Mouse (Mus musculus): ENCODE data around the gene Sema4g. TPM values are rescaled to one million over a fixed set of nuclear protein-coding genes. Genes with fewer than 3 reads are reported as not detected.

Sema4g gene
- total and polyA plus RNA-seq, 2 experiments from 2014 or later: 0.14 to 1.1 TPM

GRCm38 (mm10) chr19:45040214-45040613, 51.3 kb downstream of the Sema4g start:
- H3K36me3 ChIP-seq (replicated peaks; ENCODE audit: control insufficient read depth, insufficient read depth, low read length): no peaks in the 10 kb centered on the region
- H3K27ac ChIP-seq (ENCODE audit: low read depth): no peak overlapping the region
- no peak for ATAC-seq (ENCODE audit: insufficient read depth, low read depth)
- H3K9me3 ChIP-seq (replicated peaks; ENCODE audit: control insufficient read depth, low read length): no peaks in the 10 kb centered on the region
- H3K9ac ChIP-seq (replicated peaks; ENCODE audit: low read depth, low read length): no peak overlapping the region
- no peak overlapping the region for H3K4me3 ChIP-seq (ENCODE audit: low read depth, low read length)
- no peak for TF ChIP-seq EP300 (IDR thresholded peaks at IDR 0.05; ENCODE audit: low read depth)
- TF ChIP-seq CTCF (IDR thresholded peaks at IDR 0.05; ENCODE audit: low read depth): no peak
- DNase-seq (ENCODE audit: low spot score): no peak
- H3K4me1 ChIP-seq (ENCODE audit: control insufficient read depth, insufficient read depth): no peaks in the 10 kb centered on the region
- peaks cover 38% of the 10 kb centered on the region for H3K27me3 ChIP-seq (ENCODE audit: control insufficient read depth, insufficient read depth, low read length)
- no peak overlapping the region for H3K4me2 ChIP-seq (ENCODE audit: low read depth, low read length)
- WGBS: 45% methylated on average over 13 of the region's 13 CpGs

GRCm38 (mm10) chr19:45044389-45044927, 55.6 kb downstream of the Sema4g start:
- WGBS: 59% methylated on average over 11 of the region's 11 CpGs
- Histone ChIP-seq H3K9ac (replicated peaks; ENCODE audit: low read depth, low read length) (no peak overlapping the region), H3K27ac (ENCODE audit: low read depth) (no peak overlapping the region), H3K9me3 (replicated peaks; ENCODE audit: control insufficient read depth, low read length) (no peaks in the 10 kb centered on the region), H3K4me3 (ENCODE audit: low read depth, low read length) (no peak overlapping the region), H3K27me3 (ENCODE audit: control insufficient read depth, insufficient read depth, low read length) (peaks cover 34% of the 10 kb centered on the region), H3K36me3 (replicated peaks; ENCODE audit: control insufficient read depth, insufficient read depth, low read length) (no peaks in the 10 kb centered on the region), H3K4me2 (ENCODE audit: low read depth, low read length) (no peak overlapping the region), H3K4me1 (ENCODE audit: control insufficient read depth, insufficient read depth) (peaks cover 18% of the 10 kb centered on the region)
- TF ChIP-seq EP300 (IDR thresholded peaks at IDR 0.05; ENCODE audit: low read depth): no peak
- no peak for TF ChIP-seq CTCF (IDR thresholded peaks at IDR 0.05; ENCODE audit: low read depth)
- ATAC-seq (ENCODE audit: insufficient read depth, low read depth) (no peak), DNase-seq (ENCODE audit: low spot score) (no peak)

GRCm38 (mm10) chr19:45045236-45045635, 56.3 kb downstream of the Sema4g start:
- ATAC-seq (ENCODE audit: insufficient read depth, low read depth) (no peak), DNase-seq (ENCODE audit: low spot score) (no peak)
- Histone ChIP-seq H3K4me2 (ENCODE audit: low read depth, low read length) (no peak overlapping the region), H3K36me3 (replicated peaks; ENCODE audit: control insufficient read depth, insufficient read depth, low read length) (no peaks in the 10 kb centered on the region), H3K9me3 (replicated peaks; ENCODE audit: control insufficient read depth, low read length) (no peaks in the 10 kb centered on the region), H3K27me3 (ENCODE audit: control insufficient read depth, insufficient read depth, low read length) (peaks cover 27% of the 10 kb centered on the region), H3K4me1 (ENCODE audit: control insufficient read depth, insufficient read depth) (peaks cover 18% of the 10 kb centered on the region), H3K27ac (ENCODE audit: low read depth) (no peak overlapping the region), H3K9ac (replicated peaks; ENCODE audit: low read depth, low read length) (no peak overlapping the region), H3K4me3 (ENCODE audit: low read depth, low read length) (no peak overlapping the region)
- TF ChIP-seq EP300 (IDR thresholded peaks at IDR 0.05; ENCODE audit: low read depth): no peak
- no peak for TF ChIP-seq CTCF (IDR thresholded peaks at IDR 0.05; ENCODE audit: low read depth)
- WGBS: 41% methylated on average over 15 of the region's 15 CpGs

DNA sequence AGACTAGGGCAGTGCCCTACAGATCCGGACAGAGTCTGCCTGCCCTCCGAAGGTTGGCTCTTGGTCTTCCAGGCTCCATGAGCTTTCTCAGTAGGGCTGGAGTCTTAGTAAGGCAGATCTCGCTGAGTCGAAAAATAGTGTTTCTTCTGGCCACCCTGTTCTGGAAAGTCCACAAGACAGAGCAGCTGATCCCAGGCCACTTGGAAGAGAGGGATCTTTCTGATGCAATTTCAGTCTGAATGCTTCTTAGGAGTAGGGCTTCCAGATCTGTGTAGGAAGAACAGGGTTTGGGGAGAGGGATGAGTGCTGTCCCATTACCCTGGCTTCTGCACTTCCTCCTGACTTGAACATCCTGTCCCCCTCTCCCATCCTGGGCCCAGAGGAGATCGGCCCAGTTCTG, 56.8 kb downstream of the Sema4g start, which contains the start of gene Pdzd7:
Pdzd7 (minus strand) TSS at position 67 of the 400 bp plus-strand sequence.
- no peak within 1 kb of the TSS for H3K27ac ChIP-seq (ENCODE audit: low read depth)
- H3K4me3 ChIP-seq (ENCODE audit: low read depth, low read length): peak within 1 kb of the TSS; percentile 60

DNA sequence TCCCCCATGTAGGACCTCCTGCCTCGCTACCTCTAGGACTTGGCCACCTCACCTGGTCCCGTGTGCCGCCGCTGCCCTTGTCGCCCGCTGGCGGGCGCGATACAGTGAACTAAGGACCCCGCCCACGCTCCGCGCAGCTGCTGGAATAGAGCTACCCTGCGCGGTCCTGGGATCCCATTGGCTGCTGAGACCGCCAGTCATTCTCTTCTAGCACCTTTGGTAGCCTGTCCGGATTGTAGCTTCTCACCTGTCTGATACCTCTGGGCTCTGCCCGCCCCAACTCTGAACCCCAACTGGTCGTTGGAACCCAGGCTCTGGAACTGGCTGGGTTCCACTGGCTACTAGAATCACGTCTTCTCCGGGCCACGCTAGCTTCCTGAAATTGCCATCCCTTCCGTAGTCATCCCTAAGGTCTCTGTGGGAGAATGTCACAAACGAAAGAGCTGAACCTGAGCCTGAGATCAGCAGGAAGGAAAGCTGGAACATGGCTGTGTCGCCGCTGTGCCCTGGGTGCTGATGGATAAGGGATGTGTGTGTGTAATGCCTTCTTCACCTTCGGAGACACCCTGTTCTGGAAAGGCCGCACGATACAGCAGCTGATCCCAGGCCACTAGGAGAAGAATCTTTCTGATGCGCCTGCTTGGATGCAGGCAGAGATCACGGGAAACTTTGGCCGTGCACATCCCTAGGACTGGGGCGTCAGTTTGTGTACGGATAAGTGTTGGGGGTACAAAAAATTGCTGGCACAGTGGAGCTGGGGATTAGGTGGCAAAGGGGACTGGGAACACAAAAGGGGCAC, 57.8 kb downstream of the Sema4g start:
- Histone ChIP-seq H3K9me3 (replicated peaks; ENCODE audit: control insufficient read depth, low read length) (no peaks in the 10 kb centered on the region), H3K27ac (ENCODE audit: low read depth) (peak overlapping the region; percentile 87), H3K4me2 (ENCODE audit: low read depth, low read length) (peak overlapping the region; percentile 80), H3K9ac (replicated peaks; ENCODE audit: low read depth, low read length) (peak overlapping the region; percentile 58), H3K36me3 (replicated peaks; ENCODE audit: control insufficient read depth, insufficient read depth, low read length) (peaks cover 9% of the 10 kb centered on the region), H3K4me1 (ENCODE audit: control insufficient read depth, insufficient read depth) (peaks cover 18% of the 10 kb centered on the region), H3K27me3 (ENCODE audit: control insufficient read depth, insufficient read depth, low read length) (peaks cover 16% of the 10 kb centered on the region), H3K4me3 (ENCODE audit: low read depth, low read length) (peak overlapping the region; percentile 60)
- ATAC-seq (ENCODE audit: insufficient read depth, low read depth) (no peak; the same call in 1 of the 2 replicates), DNase-seq (ENCODE audit: low spot score) (peak; percentile 39)
- WGBS: under 1% methylated on average over 34 of the region's 34 CpGs
- TF ChIP-seq EP300 (IDR thresholded peaks at IDR 0.05; ENCODE audit: low read depth) (no peak), CTCF (IDR thresholded peaks at IDR 0.05; ENCODE audit: low read depth) (0 out of 2 replicates have a peak, but pooled peaks have one; percentile 3)

More for the DNA sequence above, 56.8 kb downstream of the Sema4g start, which contains the start of gene Pdzd7:
- Histone ChIP-seq H3K4me2 (ENCODE audit: low read depth, low read length) (peak within 1 kb of the TSS; percentile 80), H3K4me1 (ENCODE audit: control insufficient read depth, insufficient read depth) (peaks cover 18% of the 10 kb centered on the region), H3K9ac (replicated peaks; ENCODE audit: low read depth, low read length) (peak within 1 kb of the TSS; percentile 58; the same call in 1 of the 2 replicates), H3K9me3 (replicated peaks; ENCODE audit: control insufficient read depth, low read length) (no peaks in the 10 kb centered on the region), H3K27me3 (ENCODE audit: control insufficient read depth, insufficient read depth, low read length) (peaks cover 24% of the 10 kb centered on the region), H3K36me3 (replicated peaks; ENCODE audit: control insufficient read depth, insufficient read depth, low read length) (peaks cover 4% of the 10 kb centered on the region)
- 71% methylated on average over 5 of the region's 5 CpGs for WGBS
- DNase-seq (ENCODE audit: low spot score): no peak
- TF ChIP-seq CTCF (IDR thresholded peaks at IDR 0.05; ENCODE audit: low read depth) (no peak), EP300 (IDR thresholded peaks at IDR 0.05; ENCODE audit: low read depth) (no peak)
- ATAC-seq (ENCODE audit: insufficient read depth, low read depth): no peak

All from heart, postnatal 0 days (tissue).